Mouse (Mus musculus): ENCODE results near the gene Trpd52l3.
A peak's percentile ranks its signal among the peaks of the same experiment; 100 is the strongest.

Gene Trpd52l3

GRCm38 (mm10) chr19:30029894-30030635 is 26.5 kb downstream of the Trpd52l3 start, which contains the start of gene Uhrf2:
TSS of gene Uhrf2 (plus strand) at chr19:30030513.
- peak; percentile 92 to 97 for DNase-seq (ENCODE audit: low spot score in 2 of 2)

- DNase-seq (ENCODE audit: low spot score in 2 of 2): peak; percentile 22 to 27
Observed at GRCm38 (mm10) chr19:30030636-30031467, 27.3 kb downstream of the Trpd52l3 start.

- no peak for DNase-seq (ENCODE audit: low spot score in 2 of 2)
Observed at GRCm38 (mm10) chr19:30031468-30031931, 27.9 kb downstream of the Trpd52l3 start.

- no peak for DNase-seq (ENCODE audit: low spot score in 2 of 2)
Observed at GRCm38 (mm10) chr19:30032206-30032605, 28.6 kb downstream of the Trpd52l3 start.

- no peak for DNase-seq (ENCODE audit: low spot score in 2 of 2)
Observed at GRCm38 (mm10) chr19:30035361-30035760, 31.8 kb downstream of the Trpd52l3 start.

GRCm38 (mm10) chr19:30043691-30044090 is 40.1 kb downstream of the Trpd52l3 start:
- no peak for DNase-seq (ENCODE audit: low spot score in 2 of 2)

GRCm38 (mm10) chr19:30044630-30045029 is 41.0 kb downstream of the Trpd52l3 start:
- DNase-seq (ENCODE audit: low spot score in 2 of 2): no peak

GRCm38 (mm10) chr19:30045857-30046256 is 42.3 kb downstream of the Trpd52l3 start:
- DNase-seq (ENCODE audit: low spot score in 2 of 2): no peak

- DNase-seq (ENCODE audit: low spot score in 2 of 2): no peak
Observed at GRCm38 (mm10) chr19:30050584-30050983, 47.0 kb downstream of the Trpd52l3 start.

GRCm38 (mm10) chr19:30051479-30051878 is 47.9 kb downstream of the Trpd52l3 start:
- no peak for DNase-seq (ENCODE audit: low spot score in 2 of 2)

GRCm38 (mm10) chr19:30054218-30054617 is 50.6 kb downstream of the Trpd52l3 start:
- no peak for DNase-seq (ENCODE audit: low spot score in 2 of 2)
